Mouse (Mus musculus) ES-Bruce4 (cell line): Measurements from ENCODE around the gene Maml2. TPM values are rescaled to one million over a fixed set of nuclear protein-coding genes. Genes with fewer than 3 reads are reported as not detected.

Experiments
- H3K27ac ChIP-seq: 2 replicates; pipeline ENCODE4 v1.5.1; 2012; ENCODE audit warnings: low read length, inconsistent platforms; ENCODE audit not compliant: insufficient read depth
- H3K27me3 ChIP-seq: 2 replicates; pipeline ENCODE4 v1.6.1; 2012; ENCODE audit warnings: mild to moderate bottlenecking, low read length, inconsistent platforms; ENCODE audit not compliant: control insufficient read depth, poor library complexity, insufficient read depth, severe bottlenecking
- H3K36me3 ChIP-seq: 2 replicates; pipeline ENCODE4 v1.6.1; 2012; ENCODE audit warnings: inconsistent platforms, mild to moderate bottlenecking, low read length, moderate library complexity; ENCODE audit not compliant: control insufficient read depth, poor library complexity, insufficient read depth, severe bottlenecking
- H3K4me1 ChIP-seq: one replicate; pipeline ENCODE4 v1.8.1; 2011; ENCODE audit warnings: low read length; ENCODE audit not compliant: control insufficient read depth, insufficient read depth
- H3K4me3 ChIP-seq: 2 replicates; pipeline ENCODE4 v1.5.1; 2011; ENCODE audit warnings: low read depth, mild to moderate bottlenecking, low read length
- H3K9ac ChIP-seq: 2 replicates; pipeline ENCODE4 v1.6.1; 2012; ENCODE audit warnings: low read depth, mild to moderate bottlenecking, inconsistent platforms; ENCODE audit not compliant: poor library complexity, severe bottlenecking
- H3K9me3 ChIP-seq: replicated peaks from 2 replicates; pipeline ENCODE4 v1.6.1; 2012; ENCODE audit warnings: mild to moderate bottlenecking, low read length, inconsistent platforms; ENCODE audit not compliant: control insufficient read depth, poor library complexity, insufficient read depth, severe bottlenecking
- CTCF ChIP-seq: IDR thresholded peaks from one replicate; pipeline ENCODE4 v1.8.1; 2011; ENCODE audit warnings: low read depth, low read length
- EP300 ChIP-seq: IDR thresholded peaks from 2 replicates; pipeline ENCODE4 v1.6.1; 2011; ENCODE audit warnings: low read depth, low read length; ENCODE audit not compliant: insufficient read depth
- POLR2A ChIP-seq: IDR thresholded peaks from one replicate; pipeline ENCODE4 v1.8.1; 2011; ENCODE audit warnings: low read length; ENCODE audit not compliant: insufficient read depth
- polyA plus RNA-seq: library from polyadenylated mRNA; stranded (reverse); fragments of >200 nt; gene quantifications from 2 replicates; pipeline ENCODE4 v1.2.4, GENCODE M21; 2011; ENCODE audit warnings: low read depth; ENCODE audit not compliant: missing spikeins, insufficient read depth, insufficient read length

Maml2 gene
- polyA plus RNA-seq, 1 experiment, result 1.4 TPM

DNA sequence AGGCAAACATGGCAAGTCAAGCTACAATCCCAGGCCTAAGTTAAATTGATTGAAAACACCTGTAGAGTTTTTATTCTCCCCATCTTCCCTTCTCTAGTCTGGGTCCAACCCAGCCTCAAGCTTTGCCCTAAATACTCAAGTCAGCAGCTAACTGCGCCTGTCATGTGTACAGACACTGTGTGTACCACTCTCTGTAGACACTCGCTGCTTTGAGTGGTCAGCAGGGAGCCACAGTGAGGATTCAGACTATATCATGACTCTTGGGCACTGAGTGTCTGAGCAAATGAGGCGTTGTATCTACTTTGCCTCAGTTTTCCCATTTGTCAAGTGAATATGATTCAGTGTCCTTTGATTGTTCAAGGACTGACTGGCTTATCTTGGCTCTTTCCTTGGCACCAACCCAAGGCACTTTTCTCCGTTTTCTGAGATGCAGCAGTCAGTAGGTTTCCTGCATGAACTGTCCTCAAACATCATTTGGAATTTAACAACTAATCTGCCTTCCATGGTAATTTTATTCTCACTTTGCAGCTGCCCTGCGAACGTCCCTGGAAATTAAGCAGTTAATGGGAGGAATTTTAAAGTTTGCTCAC lies 135.8 kb downstream of the Maml2 start:
- Histone ChIP-seq H3K9ac (no peak overlapping the region), H3K4me3 (no peak overlapping the region), H3K36me3 (no peaks in the 10 kb centered on the region), H3K4me1 (no peaks in the 10 kb centered on the region), H3K27me3 (no peaks in the 10 kb centered on the region), H3K27ac (no peak overlapping the region), H3K9me3 (no peaks in the 10 kb centered on the region)
- TF ChIP-seq EP300 (no peak), CTCF (no peak), POLR2A (no peak)

- no peaks in the 10 kb centered on the region for H3K36me3 ChIP-seq
- no peaks in the 10 kb centered on the region for H3K9me3 ChIP-seq
- H3K27me3 ChIP-seq, result no peaks in the 10 kb centered on the region
- TF ChIP-seq EP300, result no peak
- TF ChIP-seq CTCF, result no peak
- no peak for TF ChIP-seq POLR2A
- no peak overlapping the region for H3K9ac ChIP-seq
- H3K4me3 ChIP-seq, result no peak overlapping the region
- no peak overlapping the region for H3K27ac ChIP-seq
- no peaks in the 10 kb centered on the region for H3K4me1 ChIP-seq
These were observed 143.2 kb downstream of the Maml2 start for GRCm38 (mm10) chr9:13440911-13441310.

- no peak overlapping the region for H3K27ac ChIP-seq
- H3K4me1 ChIP-seq, result no peaks in the 10 kb centered on the region
- no peaks in the 10 kb centered on the region for H3K36me3 ChIP-seq
- TF ChIP-seq POLR2A (no peak), CTCF (no peak), EP300 (no peak)
- no peak overlapping the region for H3K9ac ChIP-seq
- no peaks in the 10 kb centered on the region for H3K9me3 ChIP-seq
- no peaks in the 10 kb centered on the region for H3K27me3 ChIP-seq
- no peak overlapping the region for H3K4me3 ChIP-seq
These were observed 144.4 kb downstream of the Maml2 start for GRCm38 (mm10) chr9:13442012-13442735.

GRCm38 (mm10) chr9:13443484-13444211 lies 145.9 kb downstream of the Maml2 start:
- Histone ChIP-seq H3K27me3 (no peaks in the 10 kb centered on the region), H3K9ac (no peak overlapping the region), H3K27ac (no peak overlapping the region), H3K4me1 (no peaks in the 10 kb centered on the region), H3K4me3 (no peak overlapping the region), H3K9me3 (no peaks in the 10 kb centered on the region), H3K36me3 (no peaks in the 10 kb centered on the region)
- TF ChIP-seq EP300 (no peak), CTCF (no peak), POLR2A (no peak)

GRCm38 (mm10) chr9:13446236-13446635 lies 148.5 kb downstream of the Maml2 start:
- Histone ChIP-seq H3K4me1 (no peaks in the 10 kb centered on the region), H3K9me3 (no peaks in the 10 kb centered on the region), H3K4me3 (no peak overlapping the region), H3K9ac (no peak overlapping the region), H3K27ac (no peak overlapping the region), H3K36me3 (no peaks in the 10 kb centered on the region), H3K27me3 (no peaks in the 10 kb centered on the region)
- no peak for TF ChIP-seq EP300
- TF ChIP-seq POLR2A, result no peak
- no peak for TF ChIP-seq CTCF

DNA sequence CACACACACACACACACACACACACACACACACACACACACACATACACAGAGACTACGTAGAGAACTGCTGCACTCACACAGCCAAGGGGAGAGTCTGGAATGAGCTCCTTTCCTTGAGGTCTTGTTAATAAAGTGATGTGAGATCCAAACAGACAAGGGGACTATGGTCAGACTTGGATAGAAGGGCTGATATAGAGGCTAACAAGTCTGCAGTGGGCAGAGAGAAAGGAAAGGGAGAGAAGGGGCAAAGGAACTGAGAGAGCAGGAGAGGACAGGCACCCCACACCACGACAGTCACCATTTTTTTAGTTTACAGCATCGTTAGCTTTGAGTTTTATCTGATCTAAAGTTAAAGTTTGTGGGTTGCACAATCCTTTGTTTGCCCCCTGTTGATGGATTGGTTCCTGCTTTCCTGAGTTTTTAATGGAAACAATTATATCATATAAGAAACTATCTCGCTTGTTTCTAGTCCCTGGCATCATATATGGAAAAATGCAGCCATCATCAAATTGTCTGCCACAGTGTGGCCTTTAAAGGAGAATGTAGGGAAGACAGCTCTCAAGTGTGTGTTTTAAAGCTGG lies 149.0 kb downstream of the Maml2 start, which contains the start of gene Gm17571:
Gene Gm17571 (minus strand): TSS at position 51 of the 583 bp plus-strand sequence.
- Histone ChIP-seq H3K9me3 (no peaks in the 10 kb centered on the region), H3K4me1 (no peaks in the 10 kb centered on the region), H3K36me3 (no peaks in the 10 kb centered on the region), H3K27ac (no peak within 1 kb of the TSS), H3K27me3 (no peaks in the 10 kb centered on the region), H3K4me3 (no peak within 1 kb of the TSS), H3K9ac (no peak within 1 kb of the TSS)
- TF ChIP-seq CTCF (no peak), POLR2A (no peak), EP300 (no peak)
